Mouse (Mus musculus): ENCODE measurements around the gene Gosr1. TPM values are rescaled to one million over a fixed set of nuclear protein-coding genes. Genes with fewer than 3 reads are reported as not detected.

Gene Gosr1
- polyA plus RNA-seq, 1 experiment from 2014 or later, result 26.0 TPM

Other genes with a start within 250 kb of the Gosr1 start
- gene Abr, start 141.3 kb downstream of the Gosr1 start, polyA plus RNA-seq (2016; fragmentation: Nextera tagmentation; extraction: Ambion mirVana), result 70.1 and 73.3 TPM in 2 replicates
- not detected in 2 replicates for gene Bhlha9, start 91.1 kb downstream of the Gosr1 start, polyA plus RNA-seq (2016; fragmentation: Nextera tagmentation; extraction: Ambion mirVana)
- not detected in 2 replicates for gene Trarg1, start 83.8 kb downstream of the Gosr1 start, polyA plus RNA-seq (2016; fragmentation: Nextera tagmentation; extraction: Ambion mirVana)
- 13.7 and 14.4 TPM in 2 replicates for gene Cpd, start 83.4 kb upstream of the Gosr1 start, polyA plus RNA-seq (2016; fragmentation: Nextera tagmentation; extraction: Ambion mirVana)
- gene Tmigd1, start 138.6 kb upstream of the Gosr1 start, polyA plus RNA-seq (2016; fragmentation: Nextera tagmentation; extraction: Ambion mirVana), result not detected in 2 replicates
- 190 and 192 TPM in 2 replicates for gene Blmh, start 161.2 kb upstream of the Gosr1 start, polyA plus RNA-seq (2016; fragmentation: Nextera tagmentation; extraction: Ambion mirVana)
- gene Slc6a4, start 235.0 kb upstream of the Gosr1 start, polyA plus RNA-seq (2016; fragmentation: Nextera tagmentation; extraction: Ambion mirVana), result 0.63 and 0.80 TPM in 2 replicates